Mouse (Mus musculus) retina, postnatal 7 days (tissue): ENCODE results near the gene Prl7b1.

Experiments used
- DNase-seq: peaks from one replicate; pipeline ENCODE4 v3.0.0-alpha.2; 2012; ENCODE audit warnings: low read depth, low spot score

The Prl7b1 gene

GRCm38 (mm10) chr13:27610482-27610881, at the start of gene Prl7b1:
Gene Prl7b1, minus strand, starts transcription at chr13:27610582.
- no peak for DNase-seq

GRCm38 (mm10) chr13:27642393-27642792, 32.0 kb upstream of the Prl7b1 start, which contains the start of gene Prl7a1:
Gene Prl7a1, minus strand, starts transcription at chr13:27642493.
- DNase-seq, result no peak

- no peak for DNase-seq
Measured at GRCm38 (mm10) chr13:27582071-27582470, 28.3 kb downstream of the Prl7b1 start, which contains the start of gene Prl8a1. Gene Prl8a1, minus strand, starts transcription at chr13:27582171.

- no peak for DNase-seq
Measured at GRCm38 (mm10) chr13:27564506-27564905, 45.9 kb downstream of the Prl7b1 start, which contains the start of gene Prl8a9. Gene Prl8a9, minus strand, starts transcription at chr13:27564606.

GRCm38 (mm10) chr13:27553336-27553735, 57.0 kb downstream of the Prl7b1 start:
- no peak for DNase-seq
